Mouse (Mus musculus) liver, embryonic 14.5 days (tissue): ENCODE measurements around the gene Zyg11b. TPM values are rescaled to one million over a fixed set of nuclear protein-coding genes. Genes with fewer than 3 reads are reported as not detected.

Source experiments
- ATAC-seq: fragments of 200-750 bp; cut with Nextera tagmentation; 2 replicates; pipeline ENCODE4 v1.8.0; 2017; ENCODE audit warnings: moderate number of reproducible peaks, mild to moderate bottlenecking, moderate library complexity; ENCODE audit not compliant: insufficient read depth
- DNase-seq, 3 experiments: peaks; one replicate each; pipeline ENCODE4 v3.0.0-alpha.2; 2012 to 2013; ENCODE audit warnings: low read depth in 3 of 3, low spot score in 3 of 3
- H3K27ac ChIP-seq: fragments of 300-500 bp; sonication (generic); 2 replicates; pipeline ENCODE4 v1.5.1; 2014; ENCODE audit warnings: moderate library complexity, mild to moderate bottlenecking, control low read depth, inconsistent platforms
- H3K27me3 ChIP-seq: fragments of 300-500 bp; sonication (generic); 2 replicates; pipeline ENCODE4 v1.6.1; 2014; ENCODE audit warnings: mild to moderate bottlenecking, low read length, moderate library complexity; ENCODE audit not compliant: control insufficient read depth, insufficient read depth
- H3K36me3 ChIP-seq: fragments of 300-500 bp; sonication (generic); replicated peaks from 2 replicates; pipeline ENCODE4 v1.6.1; 2014; ENCODE audit warnings: low read depth; ENCODE audit not compliant: control insufficient read depth, insufficient read depth
- H3K4me1 ChIP-seq, 2 experiments: fragments of 200-500 bp in 1 of 2; fragments of 300-500 bp in 1 of 2; sonication (generic) in 1 of 2; replicated peaks; 2 replicates each; pipeline ENCODE4 v1.6.1; 2012 to 2014; ENCODE audit warnings: antibody characterized with exemption in 1 of 2, inconsistent platforms in 1 of 2, low read length in 1 of 2; ENCODE audit not compliant: control insufficient read depth in 2 of 2, insufficient read depth in 2 of 2
- H3K4me2 ChIP-seq: fragments of 300-500 bp; sonication (generic); 2 replicates; pipeline ENCODE4 v1.6.1; 2014; ENCODE audit warnings: low read depth, mild to moderate bottlenecking, control low read depth, moderate library complexity
- H3K4me3 ChIP-seq, 2 experiments: fragments of 200-500 bp in 1 of 2; fragments of 300-500 bp in 1 of 2; sonication (generic) in 1 of 2; 2 replicates each; pipeline ENCODE4 v1.5.1; 2012 to 2014; ENCODE audit warnings: low read depth in 2 of 2, low read length in 2 of 2, mild to moderate bottlenecking in 2 of 2, control low read depth in 1 of 2, inconsistent platforms in 1 of 2, moderate library complexity in 1 of 2; ENCODE audit not compliant: insufficient read depth in 1 of 2
- H3K9ac ChIP-seq: fragments of 300-500 bp; sonication (generic); replicated peaks from 2 replicates; pipeline ENCODE4 v1.6.1; 2014; ENCODE audit warnings: mild to moderate bottlenecking, control low read depth, moderate library complexity
- H3K9me3 ChIP-seq: fragments of 300-500 bp; sonication (generic); 2 replicates; pipeline ENCODE4 v1.6.1; 2016; ENCODE audit warnings: low read length, mixed read lengths; ENCODE audit not compliant: control insufficient read depth
- CTCF ChIP-seq: IDR thresholded peaks from 2 replicates; pipeline ENCODE4 v1.5.1; 2016; ENCODE audit warnings: antibody characterized with exemption, low read depth, control low read depth
- EP300 ChIP-seq: IDR thresholded peaks from 2 replicates; pipeline ENCODE4 v1.6.1; 2016; ENCODE audit warnings: antibody characterized with exemption, low read depth
- WGBS: fragments of 180-500 bp; shearing (Covaris S2); extraction: QIAGEN DNeasy Blood & Tissue Kit; methylation state at CpG from one replicate; pipeline ENCODE4 v1.1.7; 2014; ENCODE audit not compliant: insufficient replicate concordance; 5-methylcytosine and 5-hydroxymethylcytosine counted together
- polyA plus RNA-seq, 2 experiments: library from polyadenylated mRNA; depleted of rRNA in 1 of 2; stranded (reverse) in 1 of 2; unstranded in 1 of 2; fragments of >200 nt; fragmentation: Nextera tagmentation in 1 of 2; extraction: Ambion mirVana in 1 of 2; gene quantifications; 2 replicates each; pipeline versions ENCODE4 v1.2.1 to v1.2.3; 2012 to 2014

Gene Zyg11b
- polyA plus RNA-seq, 2 experiments = 2.2 to 2.3 TPM

GRCm38 (mm10) chr4:108329840-108330239 is 28.9 kb upstream of the Zyg11b start:
- no peaks in the 10 kb centered on the region for H3K27me3 ChIP-seq
- H3K4me1 ChIP-seq = peaks cover 3 to 11% of the 10 kb centered on the region in 2 experiments; a peak in 3 of 4 replicates
- TF ChIP-seq CTCF = no peak
- no peak for TF ChIP-seq EP300
- no peak overlapping the region for H3K4me3 ChIP-seq
- H3K4me2 ChIP-seq = no peak overlapping the region
- H3K27ac ChIP-seq = no peak overlapping the region
- no peak for ATAC-seq
- H3K9me3 ChIP-seq = no peaks in the 10 kb centered on the region
- H3K9ac ChIP-seq = no peak overlapping the region
- WGBS = 80% methylated on average over 6 of the region's 6 CpGs
- no peak for DNase-seq
- no peaks in the 10 kb centered on the region; the same call in 1 of the 2 replicates for H3K36me3 ChIP-seq

GRCm38 (mm10) chr4:108327730-108328484 is 27.0 kb upstream of the Zyg11b start, which contains the start of gene Coa7:
Gene Coa7, plus strand, starts transcription at chr4:108328140.
- H3K27ac ChIP-seq = peak within 1 kb of the TSS; percentile 31; the same call in 1 of the 2 replicates
- DNase-seq (peak; percentile 87 to 91 (median 90)), ATAC-seq (peak; percentile 97)
- under 1% methylated on average over 44 of the region's 45 CpGs for WGBS
- no peaks in the 10 kb centered on the region for H3K27me3 ChIP-seq
- no peaks in the 10 kb centered on the region; the same call in 1 of the 2 replicates for H3K36me3 ChIP-seq
- H3K9ac ChIP-seq = peak within 1 kb of the TSS; percentile 67
- TF ChIP-seq EP300 (no peak), CTCF (no peak)
- no peaks in the 10 kb centered on the region for H3K9me3 ChIP-seq
- H3K4me2 ChIP-seq = peak within 1 kb of the TSS; percentile 81
- H3K4me3 ChIP-seq = peak within 1 kb of the TSS; percentile 61 to 92
- peaks cover 3 to 11% of the 10 kb centered on the region in 2 experiments; a peak in 3 of 4 replicates for H3K4me1 ChIP-seq

DNA sequence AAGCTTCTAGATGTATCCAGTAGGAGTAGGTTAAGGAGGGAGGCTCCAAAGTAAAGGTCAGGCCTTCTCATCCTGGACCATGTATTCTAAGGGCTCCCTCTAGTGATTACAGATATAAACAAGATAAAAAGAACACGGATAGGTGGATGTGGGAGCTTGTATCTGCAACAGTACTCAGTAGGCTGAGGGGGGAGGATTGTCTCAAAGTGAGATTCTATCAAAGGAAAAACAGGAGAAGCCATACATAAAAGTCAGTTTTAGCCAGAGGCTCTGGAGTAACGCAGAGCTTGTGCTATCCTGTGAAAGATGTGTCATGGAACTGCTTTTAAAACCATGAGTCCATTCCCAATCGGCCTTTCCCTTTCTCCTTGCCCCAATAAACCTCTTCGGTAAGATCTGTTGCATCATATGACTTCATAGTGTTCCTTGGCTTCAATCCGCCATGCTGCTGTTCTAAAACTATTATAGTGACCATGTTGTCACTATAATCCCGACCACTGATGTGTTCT is 26.2 kb upstream of the Zyg11b start:
- H3K27me3 ChIP-seq = no peaks in the 10 kb centered on the region
- ATAC-seq = no peak
- no peak for DNase-seq
- 35% methylated on average over 6 of the region's 6 CpGs for WGBS
- no peaks in the 10 kb centered on the region; the same call in 1 of the 2 replicates for H3K36me3 ChIP-seq
- H3K4me3 ChIP-seq = peak overlapping the region in 1 of 2 experiments; percentile 61; a peak in 2 of 4 replicates
- peaks cover 3 to 11% of the 10 kb centered on the region in 2 experiments; a peak in 3 of 4 replicates for H3K4me1 ChIP-seq
- H3K9me3 ChIP-seq = no peaks in the 10 kb centered on the region
- H3K27ac ChIP-seq = no peak overlapping the region
- TF ChIP-seq CTCF (no peak), EP300 (no peak)
- peak overlapping the region; percentile 81 for H3K4me2 ChIP-seq
- H3K9ac ChIP-seq = no peak overlapping the region

GRCm38 (mm10) chr4:108323588-108323987 is 22.7 kb upstream of the Zyg11b start:
- no peaks in the 10 kb centered on the region for H3K36me3 ChIP-seq
- H3K4me2 ChIP-seq = no peak overlapping the region
- H3K9me3 ChIP-seq = no peaks in the 10 kb centered on the region
- H3K4me1 ChIP-seq = peaks cover 3 to 15% of the 10 kb centered on the region in 2 experiments; a peak in 3 of 4 replicates
- ATAC-seq (no peak), DNase-seq (no peak)
- TF ChIP-seq EP300 (no peak), CTCF (no peak)
- H3K27me3 ChIP-seq = no peaks in the 10 kb centered on the region
- 30% methylated on average over 5 of the region's 5 CpGs for WGBS
- no peak overlapping the region for H3K4me3 ChIP-seq
- no peak overlapping the region for H3K27ac ChIP-seq
- no peak overlapping the region for H3K9ac ChIP-seq

- ATAC-seq = no peak
- Histone ChIP-seq H3K27me3 (no peaks in the 10 kb centered on the region), H3K36me3 (no peaks in the 10 kb centered on the region), H3K4me2 (no peak overlapping the region), H3K27ac (no peak overlapping the region), H3K4me1 (peaks cover 0 to 17% of the 10 kb centered on the region in 2 experiments; a peak in 2 of 4 replicates), H3K4me3 (no peak overlapping the region), H3K9me3 (no peaks in the 10 kb centered on the region), H3K9ac (no peak overlapping the region)
- no peak for DNase-seq
- TF ChIP-seq EP300 = no peak
- TF ChIP-seq CTCF = no peak
- WGBS = 63% methylated on average over 7 of the region's 7 CpGs
Observed at GRCm38 (mm10) chr4:108320627-108321380, 19.9 kb upstream of the Zyg11b start.
